Mouse (Mus musculus): ENCODE measurements around the gene Mapk11. TPM values are rescaled to one million over a fixed set of nuclear protein-coding genes. Genes with fewer than 3 reads are reported as not detected.

Gene Mapk11
- 0.50 and 0.73 TPM in 2 replicates for total RNA-seq (2017)

DNA sequence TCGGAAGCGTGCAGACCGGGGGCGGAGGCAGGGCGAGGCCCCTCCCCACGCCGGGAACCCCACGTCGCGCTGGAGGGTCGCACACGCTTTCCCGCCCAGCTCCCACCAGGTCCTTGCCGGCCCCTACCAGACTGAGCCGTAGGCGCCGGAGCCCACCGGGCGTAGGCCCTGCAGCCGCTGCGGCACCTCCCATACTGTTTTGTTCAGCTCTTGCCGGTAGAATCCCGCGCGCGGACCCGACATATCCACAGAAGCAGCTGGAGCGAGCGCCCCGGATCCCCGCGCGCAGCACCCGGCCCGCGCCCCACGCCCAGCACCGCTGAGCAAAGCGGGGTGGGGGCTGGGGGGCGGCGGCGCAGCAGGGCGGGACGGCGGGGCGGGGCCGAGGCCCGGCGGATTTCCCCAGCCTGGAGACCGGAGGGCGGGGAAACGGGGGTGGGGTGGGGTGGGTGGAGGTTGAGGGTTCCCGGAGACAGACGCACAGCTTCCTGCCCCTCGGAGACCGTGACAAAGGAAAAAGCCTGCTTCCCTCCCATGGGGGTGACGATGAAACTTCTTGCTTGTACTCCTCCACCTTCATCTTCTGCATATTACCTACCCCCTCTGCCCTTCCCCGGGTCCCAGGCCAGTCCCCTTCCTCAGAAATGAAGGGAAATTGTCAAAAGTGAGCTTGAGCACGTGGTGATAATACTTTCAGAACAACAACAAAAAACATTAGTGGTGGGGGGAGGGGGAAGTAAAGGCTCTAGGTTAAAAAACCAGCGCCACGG is at the start of gene Mapk11:
TSS of gene Mapk11 (minus strand) at position 358 of the 770 bp plus-strand sequence.
- ATAC-seq (replicated peaks; ENCODE audit: low read depth, poor library complexity, severe bottlenecking), result peak; percentile 52

DNA sequence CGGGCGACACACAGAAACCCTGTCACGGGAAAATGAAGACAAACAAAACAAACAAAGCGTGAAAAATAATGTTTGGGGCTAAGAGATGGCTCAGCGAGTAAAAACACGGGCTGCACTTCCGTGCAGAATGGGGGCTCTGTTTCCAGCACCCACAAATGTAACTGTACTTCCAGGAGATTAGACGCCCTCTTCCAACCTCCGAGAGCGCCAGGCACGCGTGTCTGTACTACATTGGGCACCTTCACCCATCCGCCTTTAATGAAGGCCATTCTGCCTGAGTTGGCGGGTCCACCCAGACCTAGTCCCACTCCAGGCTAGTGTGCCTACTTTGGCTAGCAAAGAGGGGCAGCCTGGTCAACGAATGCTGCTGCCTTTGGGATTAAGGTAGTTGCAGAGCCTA is 47.6 kb upstream of the Mapk11 start:
- ATAC-seq (replicated peaks; ENCODE audit: low read depth, poor library complexity, severe bottlenecking), result no peak

DNA sequence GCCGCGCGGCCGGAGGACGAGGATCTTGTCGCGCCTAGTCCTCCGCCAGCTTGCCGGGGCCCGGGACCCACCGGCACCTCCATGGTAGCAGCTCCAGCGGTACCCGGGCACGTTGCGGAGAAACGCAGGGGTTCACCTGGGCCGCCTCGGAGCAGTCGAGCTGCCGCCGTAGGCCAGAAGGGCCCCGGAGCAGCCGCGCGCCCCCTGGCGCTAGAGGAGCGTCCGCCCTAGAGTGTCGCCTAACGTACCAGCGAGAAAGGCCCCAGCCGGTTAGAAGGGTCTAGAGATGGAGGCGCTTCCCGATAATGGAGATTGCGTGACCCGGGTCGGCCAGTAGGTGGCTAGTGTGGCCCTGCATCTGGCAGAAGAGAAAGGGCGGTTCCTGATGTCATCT is 46.9 kb upstream of the Mapk11 start, which contains the start of gene Dennd6b:
TSS of gene Dennd6b (minus strand) at position 184 of the 394 bp plus-strand sequence.
- peak; percentile 97 for ATAC-seq (replicated peaks; ENCODE audit: low read depth, poor library complexity, severe bottlenecking)

DNA sequence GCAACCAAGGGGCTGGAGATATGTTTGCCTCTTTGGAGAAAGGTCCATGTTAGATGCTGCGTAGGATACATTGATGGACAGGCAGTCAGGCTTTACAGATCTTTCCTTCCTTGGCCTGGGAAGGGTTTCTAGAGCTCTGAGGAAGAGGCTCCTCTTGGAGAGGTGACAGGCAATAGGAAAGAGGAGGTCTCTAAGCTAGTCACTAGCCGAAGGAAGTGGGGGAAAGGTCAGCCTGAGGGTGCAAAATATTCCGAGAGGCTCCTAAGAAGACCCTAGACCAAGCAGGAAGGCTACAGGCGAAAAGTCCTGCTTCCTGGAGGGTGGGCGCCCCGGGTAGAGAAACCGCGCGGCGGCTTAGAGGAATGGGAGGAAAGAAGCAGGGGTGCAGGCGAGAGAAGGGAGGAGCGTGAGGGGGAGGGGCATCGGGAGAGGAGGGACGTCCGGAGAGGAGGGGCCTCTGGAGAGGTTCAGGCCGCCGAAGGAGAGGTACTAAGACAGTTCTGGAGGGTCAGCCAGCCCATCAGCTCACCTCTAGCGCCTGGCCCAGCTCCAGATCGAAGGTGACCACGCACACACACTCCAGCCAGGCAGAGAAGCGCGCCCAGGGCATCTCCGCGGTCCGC is 46.4 kb upstream of the Mapk11 start:
- peak; percentile 82 for ATAC-seq (replicated peaks; ENCODE audit: low read depth, poor library complexity, severe bottlenecking)

DNA sequence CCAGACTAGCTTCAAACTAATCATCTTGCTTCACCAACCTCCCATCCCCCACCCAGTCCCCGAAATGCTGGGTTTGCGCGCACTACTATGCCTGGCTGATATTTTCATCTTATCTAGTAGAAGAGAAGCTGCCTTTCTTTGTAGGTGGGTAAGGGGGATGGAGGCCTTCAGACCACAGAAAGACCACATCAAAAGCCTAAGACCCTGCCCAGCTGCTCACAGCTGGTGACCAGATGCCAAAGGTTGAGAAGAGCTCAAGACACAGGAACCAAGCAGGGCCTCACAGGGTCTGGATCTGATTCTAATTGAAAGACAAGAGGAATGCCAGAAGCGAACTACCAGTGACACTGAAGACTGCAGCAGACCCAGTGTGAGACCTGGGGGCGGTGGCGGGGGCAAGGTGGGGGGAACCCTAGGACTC is 45.8 kb upstream of the Mapk11 start:
- ATAC-seq (replicated peaks; ENCODE audit: low read depth, poor library complexity, severe bottlenecking), result no peak

DNA sequence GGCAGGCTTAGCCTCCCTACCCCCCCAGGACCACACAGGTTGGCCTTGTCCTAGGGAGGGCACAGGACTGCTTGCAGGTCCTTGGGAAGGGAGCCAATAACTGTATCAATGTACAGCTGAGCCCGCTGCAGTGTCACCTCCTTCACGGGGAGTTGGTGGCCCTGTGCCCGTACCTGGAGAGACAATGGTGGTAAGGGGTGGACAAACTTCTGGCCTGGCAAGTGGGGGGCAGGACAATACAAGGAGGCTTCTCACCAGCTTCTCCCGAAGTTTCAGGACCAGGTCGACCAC is 35.5 kb upstream of the Mapk11 start:
- no peak for ATAC-seq (replicated peaks; ENCODE audit: low read depth, poor library complexity, severe bottlenecking)

DNA sequence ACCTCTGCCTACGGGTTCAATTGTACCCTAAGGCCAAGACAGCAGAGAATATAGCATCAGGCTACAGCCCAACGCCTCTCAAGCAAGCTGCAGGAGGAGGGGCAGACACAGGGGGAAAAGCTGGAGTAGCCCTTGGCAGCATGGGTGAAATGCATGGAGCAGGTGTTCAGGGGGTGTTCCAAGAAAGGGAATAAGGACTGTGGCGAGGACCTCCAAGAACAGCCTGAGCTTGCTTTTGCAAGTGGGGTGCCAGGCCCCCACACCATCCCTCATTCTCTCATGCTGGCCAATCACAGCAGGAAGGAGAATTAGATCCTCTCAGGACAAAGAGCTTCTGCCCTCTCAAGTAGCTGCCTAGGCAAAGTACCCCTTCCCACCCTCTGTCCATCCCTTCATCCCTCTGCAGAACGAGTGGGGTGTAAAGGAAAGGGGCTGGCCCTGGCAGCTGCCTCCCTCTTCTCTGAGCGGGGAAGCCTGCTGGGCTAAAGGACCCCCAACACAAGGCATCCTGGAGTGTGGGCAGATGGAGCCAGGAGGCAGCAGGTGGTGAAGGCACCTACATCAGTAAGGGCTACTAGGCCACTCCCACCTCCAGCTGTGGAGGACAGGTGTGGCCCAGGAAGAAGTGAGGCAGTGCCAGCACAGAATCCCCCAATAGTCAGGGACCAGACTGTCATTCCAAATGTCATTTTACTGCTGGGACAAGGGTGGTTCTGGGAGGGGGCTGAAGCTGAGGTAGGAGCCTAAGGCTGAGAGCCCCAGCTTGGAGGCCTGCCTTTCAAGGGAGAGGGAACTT is 34.9 kb upstream of the Mapk11 start:
- ATAC-seq (replicated peaks; ENCODE audit: low read depth, poor library complexity, severe bottlenecking), result no peak

DNA sequence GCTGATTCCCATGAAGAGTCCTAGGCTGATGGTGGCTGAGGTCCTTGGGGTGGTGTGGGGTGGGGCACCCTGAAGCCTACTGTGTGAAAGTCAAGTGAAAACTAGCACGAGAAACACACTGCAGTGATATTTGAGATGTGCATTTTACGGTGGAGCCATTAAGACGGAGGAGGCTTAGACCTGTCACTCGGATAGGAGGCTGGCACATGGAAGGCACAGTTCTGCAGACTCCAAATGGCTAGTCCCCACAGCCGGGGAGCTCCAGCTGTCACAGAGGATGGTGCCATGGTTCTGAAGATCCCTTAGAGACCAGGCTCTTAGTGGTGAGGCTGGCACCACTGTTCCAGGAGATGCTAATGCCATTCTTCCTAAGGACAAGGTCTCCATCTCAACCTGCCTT is 33.4 kb upstream of the Mapk11 start:
- ATAC-seq (replicated peaks; ENCODE audit: low read depth, poor library complexity, severe bottlenecking), result no peak

DNA sequence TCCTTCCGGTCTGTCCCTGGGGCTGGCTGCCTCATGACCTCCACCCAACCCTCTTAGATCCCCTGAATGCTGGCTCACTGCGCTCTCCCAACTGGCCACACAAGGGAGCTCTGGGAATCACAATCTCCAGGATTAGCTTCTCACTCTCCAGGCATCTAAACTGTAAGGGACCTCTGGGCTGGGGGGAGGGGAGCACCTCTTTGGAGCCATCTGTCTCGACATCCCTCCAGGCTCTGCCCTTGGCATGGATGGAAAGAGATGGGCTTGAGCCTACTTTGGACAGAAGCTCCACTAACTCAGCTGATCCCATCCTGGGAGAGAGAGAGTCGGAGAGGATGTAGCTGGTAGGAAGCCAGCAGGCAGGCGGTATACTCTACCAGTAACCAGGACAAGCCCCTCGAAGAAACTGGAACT is 32.9 kb upstream of the Mapk11 start:
- ATAC-seq (replicated peaks; ENCODE audit: low read depth, poor library complexity, severe bottlenecking), result peak; percentile 12; the same call in 1 of the 2 replicates

DNA sequence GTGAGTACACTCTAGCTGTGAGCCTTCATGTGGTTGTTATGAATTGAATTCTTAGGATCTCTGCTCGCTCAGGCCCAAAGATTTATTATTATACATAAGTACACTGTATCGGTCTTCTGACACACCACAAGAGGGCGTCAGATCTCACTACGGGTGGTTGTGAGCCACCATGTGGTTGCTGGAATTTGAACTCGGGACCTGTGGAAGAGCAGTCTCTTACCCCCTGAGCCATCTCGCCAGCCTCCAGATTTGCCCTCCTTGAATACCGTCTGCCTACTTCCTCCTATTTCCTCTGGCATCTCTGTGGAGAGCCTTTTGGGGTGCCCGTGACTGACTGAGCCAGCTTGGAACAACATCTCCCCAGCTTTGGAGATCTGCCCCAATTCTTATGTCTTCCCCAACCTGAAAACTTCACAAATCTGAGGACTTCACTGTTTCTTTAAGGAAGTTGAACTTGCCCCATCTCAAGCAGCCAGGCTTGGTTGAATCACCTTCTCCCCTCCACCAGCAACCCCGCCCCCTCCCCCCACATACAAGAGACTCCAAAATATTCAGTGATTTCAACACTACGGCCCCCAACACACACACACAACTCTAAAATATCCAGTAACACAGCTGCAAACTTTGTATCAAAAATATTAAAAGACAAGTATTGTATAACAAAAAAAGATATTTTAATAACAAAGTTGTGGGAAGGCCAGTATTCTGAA is 32.3 kb upstream of the Mapk11 start:
- no peak for ATAC-seq (replicated peaks; ENCODE audit: low read depth, poor library complexity, severe bottlenecking)

DNA sequence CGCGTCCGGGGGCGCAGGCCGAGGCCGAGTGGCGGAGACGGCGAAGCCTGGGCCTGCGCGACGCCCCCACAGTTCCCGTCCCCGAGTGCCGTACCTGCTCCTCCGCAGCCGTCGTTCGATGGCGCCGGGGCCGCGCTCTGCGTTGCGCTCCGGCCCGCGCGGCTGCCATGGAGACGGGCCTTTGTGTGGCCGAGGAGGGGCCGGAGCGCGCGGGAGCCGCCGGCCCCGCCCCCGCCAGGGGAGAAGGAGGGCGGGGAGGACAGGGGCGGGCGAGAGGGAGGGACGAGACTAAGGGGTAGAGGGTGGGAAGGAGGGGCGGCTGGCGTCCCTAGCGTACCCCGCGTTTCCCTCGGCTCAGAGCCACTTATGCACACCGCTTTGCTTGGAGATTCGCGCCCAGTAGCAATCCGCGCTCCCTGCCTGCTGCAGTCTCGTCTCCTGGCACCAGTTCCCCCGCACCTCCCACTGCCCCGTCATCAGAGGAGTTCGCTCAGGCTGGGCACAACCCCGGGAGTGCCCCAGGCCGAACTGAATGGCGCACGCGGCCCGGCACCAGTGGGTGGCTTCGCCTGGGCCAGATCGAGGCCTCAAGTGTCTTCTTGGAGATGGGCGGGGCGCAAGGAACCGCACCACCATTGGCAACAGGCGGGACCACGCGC is 31.3 kb upstream of the Mapk11 start, which contains the start of gene Plxnb2:
TSS of gene Plxnb2 (minus strand) at position 218 of the 659 bp plus-strand sequence.
- peak; percentile 33 for ATAC-seq (replicated peaks; ENCODE audit: low read depth, poor library complexity, severe bottlenecking)

DNA sequence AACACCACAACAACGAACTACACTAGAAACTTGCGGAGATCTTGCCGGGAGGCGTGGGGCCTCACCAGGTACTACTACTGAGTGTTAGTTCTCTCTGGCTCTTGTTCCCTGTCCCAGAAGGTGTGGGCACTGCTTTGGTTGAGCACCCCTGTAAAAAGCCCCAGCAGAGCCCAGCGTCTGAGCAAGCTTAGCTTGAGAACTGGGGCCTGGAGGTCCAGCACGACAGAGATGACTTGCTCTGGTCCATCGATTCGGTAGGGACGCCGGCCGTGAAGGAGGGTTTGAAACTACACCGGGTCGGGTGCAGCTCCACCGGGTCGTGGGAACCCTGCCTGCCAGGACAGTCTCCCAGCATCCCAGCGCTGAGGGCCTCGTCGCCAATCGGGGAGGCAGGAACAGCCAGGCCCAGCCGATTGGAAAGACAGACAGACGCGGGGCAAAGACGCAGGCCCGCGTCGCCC is 30.7 kb upstream of the Mapk11 start:
- no peak for ATAC-seq (replicated peaks; ENCODE audit: low read depth, poor library complexity, severe bottlenecking)

DNA sequence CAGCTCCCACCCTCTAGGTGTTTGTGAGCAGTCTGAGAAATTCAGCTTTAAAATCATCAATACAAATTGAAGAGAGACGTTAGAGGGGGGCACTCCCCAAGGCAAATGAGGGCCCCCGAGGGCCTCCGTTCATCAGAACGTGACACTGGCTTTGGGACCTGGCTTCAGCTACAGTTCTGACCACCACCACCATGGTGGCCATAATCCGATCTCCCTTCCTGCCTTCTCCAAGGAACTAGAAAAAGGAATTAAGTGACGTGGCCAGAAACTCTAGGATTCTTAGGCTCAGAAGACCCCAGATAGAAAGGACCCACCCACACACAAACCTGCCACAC is 30.2 kb upstream of the Mapk11 start:
- no peak for ATAC-seq (replicated peaks; ENCODE audit: low read depth, poor library complexity, severe bottlenecking)

DNA sequence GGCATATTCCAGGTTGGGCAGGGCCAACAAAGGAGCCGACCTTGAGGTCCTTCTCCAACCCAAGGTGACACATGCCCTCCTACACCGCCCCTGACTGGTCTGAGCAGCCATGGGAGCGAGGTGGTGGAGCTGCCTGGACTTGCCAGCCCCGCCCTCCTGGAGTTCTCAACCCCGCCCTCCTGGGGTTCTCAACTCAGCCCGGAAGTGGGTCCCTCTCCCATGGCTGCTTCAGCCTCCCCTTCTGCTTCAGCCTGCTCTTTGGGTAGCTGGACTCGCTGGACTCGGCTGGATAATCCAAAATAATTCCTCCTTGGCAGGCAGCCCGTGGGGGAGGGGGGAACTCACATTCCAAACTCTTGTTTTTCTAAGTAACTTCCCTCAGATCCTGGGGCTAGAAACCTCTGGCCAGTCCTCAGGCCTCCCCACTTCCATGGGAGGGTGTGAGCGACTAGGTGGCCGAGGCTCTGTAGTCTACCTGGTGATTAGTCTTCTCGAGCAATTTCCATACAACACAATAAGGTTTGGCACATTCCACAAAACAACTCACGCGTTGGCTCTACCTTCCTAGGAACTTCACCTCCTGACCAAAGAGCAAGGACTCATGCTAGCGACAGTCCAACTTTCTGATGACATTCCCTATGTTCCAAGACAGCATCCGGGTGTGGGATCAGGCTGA is 29.7 kb upstream of the Mapk11 start:
- peak; percentile 50; the same call in 1 of the 2 replicates for ATAC-seq (replicated peaks; ENCODE audit: low read depth, poor library complexity, severe bottlenecking)

DNA sequence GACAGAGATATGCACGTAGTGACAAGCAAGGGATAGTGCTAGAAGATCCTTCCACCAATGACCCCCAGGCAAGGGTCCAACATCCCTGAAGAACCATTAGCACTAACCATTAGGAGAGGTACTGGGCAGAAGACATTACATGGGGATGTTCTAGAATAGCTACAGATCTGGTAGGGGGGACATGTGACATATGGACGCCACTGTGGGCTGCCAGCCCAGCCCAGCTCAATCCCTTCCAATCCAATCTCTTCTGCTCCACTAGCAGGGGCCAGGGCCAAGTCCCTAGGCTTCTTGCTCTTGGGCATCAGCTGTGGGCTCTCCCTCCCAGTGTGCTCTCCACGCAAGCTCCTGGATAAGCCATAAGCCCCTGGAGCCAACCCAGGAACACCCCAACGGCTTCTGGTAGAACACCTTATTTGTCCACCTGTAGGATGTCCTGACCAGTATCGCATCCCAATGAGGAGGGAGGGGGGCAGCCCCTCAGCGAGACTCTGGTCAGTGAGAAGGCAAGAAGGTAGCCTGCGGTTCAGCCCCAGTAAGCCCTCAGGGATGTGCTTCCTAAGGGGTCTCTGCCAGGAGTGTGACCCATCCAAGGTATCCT is 28.9 kb upstream of the Mapk11 start:
- ATAC-seq (replicated peaks; ENCODE audit: low read depth, poor library complexity, severe bottlenecking), result no peak

DNA sequence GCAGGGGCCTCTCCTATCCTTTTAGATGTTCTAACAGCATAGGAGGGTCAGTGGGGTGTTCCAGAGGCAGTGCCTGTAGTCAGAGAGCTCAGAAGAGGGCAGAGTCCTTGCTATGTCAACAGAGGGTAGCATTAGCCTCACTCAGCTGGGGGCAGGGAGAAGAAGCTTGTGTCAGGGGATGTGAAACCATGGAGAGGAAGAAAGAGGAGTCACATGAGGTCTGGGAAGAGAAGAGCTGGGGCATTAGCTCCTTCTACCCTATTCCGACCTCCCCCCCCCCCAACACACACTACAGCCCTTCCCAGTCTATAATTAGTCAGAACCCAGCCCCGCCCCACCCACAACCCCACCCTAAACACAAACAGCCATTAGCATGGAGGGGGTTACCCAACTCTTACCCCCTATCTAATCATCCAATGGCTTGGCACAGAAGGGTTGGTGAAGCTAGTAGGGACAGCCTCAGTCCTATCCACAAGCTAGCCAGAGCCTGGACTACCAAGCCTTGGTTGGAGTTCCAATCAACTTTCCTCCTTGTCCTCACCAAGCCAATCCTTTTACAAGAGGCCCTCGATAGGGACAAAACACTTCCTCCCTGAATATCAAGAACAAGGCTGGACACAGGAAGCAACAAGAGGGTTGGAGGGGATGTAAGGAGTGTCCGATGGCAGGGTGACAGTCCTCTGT is 28.3 kb upstream of the Mapk11 start:
- peak; percentile 20 for ATAC-seq (replicated peaks; ENCODE audit: low read depth, poor library complexity, severe bottlenecking)

DNA sequence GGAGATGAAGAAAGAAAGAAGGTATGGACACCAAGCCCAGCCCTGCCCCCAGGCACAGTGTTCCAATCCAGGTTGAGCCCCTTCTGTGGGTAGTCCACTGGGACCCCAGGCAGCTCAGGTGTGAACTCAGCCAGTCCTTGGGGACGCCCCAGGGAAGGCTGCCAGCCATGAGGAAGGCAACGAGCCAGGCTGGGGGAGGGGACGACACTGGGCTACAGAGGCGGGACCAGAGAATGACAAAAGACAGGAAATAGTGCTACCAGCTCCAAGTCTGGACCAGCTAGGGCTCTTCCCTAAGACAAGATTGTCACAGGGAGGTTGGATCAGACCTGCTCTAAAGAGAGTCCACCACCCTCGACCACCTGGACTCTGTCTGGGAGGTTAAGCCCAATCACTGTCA is 27.7 kb upstream of the Mapk11 start:
- ATAC-seq (replicated peaks; ENCODE audit: low read depth, poor library complexity, severe bottlenecking), result peak; percentile 21; the same call in 1 of the 2 replicates

DNA sequence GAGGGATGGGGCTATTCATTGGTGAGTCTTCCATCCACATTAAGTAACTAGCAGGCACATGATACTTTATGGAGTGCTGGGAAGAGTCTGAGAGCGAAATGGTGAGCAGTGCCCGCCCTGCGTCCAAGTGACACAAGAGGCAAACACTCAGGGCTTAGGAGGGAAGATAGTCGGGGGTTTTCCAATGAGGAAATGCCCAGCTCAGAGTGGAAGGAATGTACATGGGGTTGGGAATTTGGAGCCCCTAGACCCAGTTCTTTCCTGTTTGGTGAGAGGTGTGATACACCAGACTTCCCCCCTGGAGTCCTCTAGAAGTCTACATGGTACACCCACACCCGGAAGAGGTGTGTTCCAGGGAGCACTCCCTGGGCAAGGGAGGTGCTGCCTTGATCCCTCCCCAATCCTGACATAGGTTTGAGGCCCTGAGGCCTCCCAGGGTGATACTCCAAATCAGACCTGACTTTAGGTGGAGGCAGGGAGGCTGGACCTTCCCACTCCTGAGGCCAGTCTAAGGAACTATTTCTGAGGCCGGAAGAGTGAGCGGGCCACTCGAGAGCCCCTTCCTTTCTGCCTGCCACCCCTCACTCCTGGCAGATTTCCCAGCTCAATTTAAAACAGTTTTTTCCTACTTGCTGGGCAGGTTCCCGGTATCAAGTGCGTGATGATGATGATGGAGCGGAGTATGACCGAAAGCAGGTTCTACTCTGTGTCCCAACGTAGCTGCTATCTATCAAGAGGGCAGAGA is 26.2 kb upstream of the Mapk11 start:
- no peak for ATAC-seq (replicated peaks; ENCODE audit: low read depth, poor library complexity, severe bottlenecking)

Measured in common myeloid progenitor, adult 5-6 weeks (primary cell).